Mouse (Mus musculus) T-helper 2 cell (primary cell): Measurements from ENCODE around the gene Pip5k1b.

Experiments
- in situ Hi-C: fragments of 300-600 bp; cut with MboI, MseI; formaldehyde crosslinking; loops from one replicate; pipeline ENCODE4 v1.15.1; 2025; ENCODE audit warnings: high pct_unique_total_duplicates

Pip5k1b gene

DNA sequence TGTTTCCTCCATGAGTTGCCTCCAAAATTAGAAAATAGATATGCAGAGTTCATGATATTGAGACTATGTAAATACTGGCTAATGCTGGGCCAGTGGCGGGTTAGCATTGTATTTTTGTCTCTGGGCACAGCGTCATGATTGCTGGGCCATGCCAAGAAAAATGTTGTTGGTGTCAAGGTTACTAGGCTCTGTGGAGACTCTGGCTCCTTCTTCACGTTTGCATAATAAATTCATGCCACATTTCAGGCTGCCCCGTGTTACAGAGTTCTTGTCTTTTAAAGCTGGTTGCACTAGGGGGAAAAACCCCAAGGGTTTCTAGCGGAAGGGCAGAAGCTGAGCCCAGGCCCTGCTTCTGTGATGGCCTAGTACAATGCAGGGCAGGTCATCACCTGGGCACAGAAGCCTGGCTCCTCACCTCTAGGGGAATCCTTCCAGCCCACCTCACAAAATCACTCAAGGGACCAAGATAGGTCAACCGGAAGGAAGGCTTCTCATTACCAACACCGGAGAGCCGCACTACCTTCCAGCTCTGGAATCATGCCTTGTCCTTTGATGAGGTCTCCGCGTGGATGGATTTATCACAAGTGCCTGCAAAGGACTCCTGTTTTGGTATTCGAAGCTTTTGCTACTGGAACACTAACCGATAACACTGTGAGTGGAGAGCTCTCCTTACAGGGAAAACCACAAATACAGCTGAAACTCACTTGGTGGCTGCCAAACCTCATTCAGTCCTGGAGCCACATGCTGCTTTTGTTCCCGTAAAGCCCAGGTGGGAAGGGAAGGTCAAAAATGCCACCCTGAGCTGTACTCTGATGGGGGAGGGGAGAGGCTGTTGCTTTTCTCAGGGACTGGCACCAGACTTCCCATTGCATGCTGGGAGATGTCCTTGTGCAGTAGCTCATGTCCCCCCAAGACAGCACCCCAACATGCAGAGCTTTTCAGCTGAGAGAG, 248.1 kb downstream of the Pip5k1b start:
- in situ Hi-C loops, result no loop called here

DNA sequence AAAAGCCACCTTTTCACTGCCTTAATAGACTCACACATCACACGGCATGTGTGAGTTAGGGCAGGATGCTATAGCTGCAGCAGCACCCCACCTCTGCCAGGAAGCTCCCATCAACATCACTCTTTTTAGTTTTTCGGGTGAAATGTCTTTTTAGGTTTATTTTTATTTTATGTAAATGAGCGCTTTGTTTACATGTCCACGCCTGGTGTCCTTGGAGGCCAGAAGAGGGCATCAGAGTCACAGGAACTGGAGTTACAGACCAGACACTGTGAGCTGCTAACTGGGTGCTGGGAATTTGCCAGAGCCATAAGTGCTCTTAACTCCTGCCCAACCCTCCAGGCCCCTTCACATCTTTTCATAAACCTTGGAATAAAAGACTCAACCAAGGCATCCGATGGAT, 249.3 kb downstream of the Pip5k1b start:
- in situ Hi-C loops, result no loop called here

DNA sequence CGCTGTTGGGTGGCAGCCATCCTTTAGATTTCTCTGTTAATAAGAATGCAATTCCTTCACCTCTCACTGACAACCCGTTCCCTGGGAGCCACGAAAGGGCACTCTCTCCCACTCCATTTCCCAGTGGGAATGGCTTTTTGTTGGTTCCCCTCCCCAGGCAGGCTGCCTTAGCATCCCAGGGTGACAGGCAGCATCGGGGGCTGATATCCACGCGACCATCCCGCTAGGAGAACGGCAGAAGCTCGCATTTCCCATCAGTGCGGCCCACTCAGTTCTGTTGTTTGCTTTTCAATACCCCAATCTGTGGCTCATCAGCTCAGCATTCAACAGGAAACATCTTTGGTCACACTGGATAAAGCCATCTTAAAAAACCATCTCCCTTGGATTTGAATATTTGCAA, 253.5 kb downstream of the Pip5k1b start:
- in situ Hi-C loops, result no loop called here

DNA sequence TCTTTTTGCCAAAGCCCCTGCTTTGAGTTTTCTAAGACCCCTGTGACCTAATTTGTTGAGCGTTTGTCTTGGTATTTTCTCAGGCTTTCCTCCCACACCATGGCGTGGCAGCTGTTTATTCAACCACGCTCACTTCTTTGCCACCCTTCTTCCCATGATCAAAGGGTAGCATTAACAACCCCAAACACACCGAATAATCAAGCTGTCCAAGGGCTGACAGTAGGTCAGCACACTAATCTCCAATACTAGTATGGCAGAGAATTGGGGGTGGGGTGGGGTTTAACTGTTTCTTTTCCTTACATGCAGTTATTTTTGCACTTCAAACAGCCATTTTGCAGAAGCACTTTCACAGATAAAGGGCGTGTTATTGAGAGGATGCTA, 253.9 kb downstream of the Pip5k1b start:
- in situ Hi-C loops, result no loop called here

DNA sequence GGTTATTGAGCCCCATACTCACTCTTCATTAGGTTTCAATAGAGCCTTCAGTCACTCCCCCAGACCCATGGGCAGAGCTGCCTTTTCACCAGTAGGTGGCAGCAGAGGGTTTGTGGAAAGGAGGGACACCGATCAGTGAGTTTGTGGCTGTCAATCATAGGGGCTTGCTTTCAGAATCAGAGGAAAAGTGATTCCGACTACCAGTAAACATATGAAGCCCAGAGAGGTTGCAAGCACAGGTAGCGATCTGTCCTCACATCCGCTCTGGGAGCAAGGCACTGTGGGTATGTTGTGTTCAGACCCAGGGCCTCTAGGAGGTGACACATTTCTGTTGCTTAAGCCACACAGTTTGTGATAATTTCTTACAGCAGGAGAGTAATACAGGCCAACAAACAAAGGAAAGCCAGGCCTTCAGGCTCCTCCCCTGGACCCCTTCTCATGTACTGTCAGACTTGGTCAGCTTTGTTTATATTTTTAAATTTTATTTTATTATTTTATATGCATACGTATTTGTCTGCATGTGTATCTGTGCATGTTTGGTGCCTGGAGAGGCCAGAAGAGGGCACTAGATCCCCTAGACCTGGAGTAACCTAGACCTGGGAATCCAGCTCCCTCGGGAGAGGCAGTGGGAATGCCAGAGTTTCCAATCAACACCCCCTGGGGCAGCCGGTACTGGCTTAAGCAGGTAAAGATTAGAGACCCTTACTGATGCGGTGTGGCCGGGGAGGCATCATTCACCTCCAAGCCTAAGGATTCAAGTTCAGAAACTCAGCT, 254.5 kb downstream of the Pip5k1b start:
- in situ Hi-C loops, result no loop called here

DNA sequence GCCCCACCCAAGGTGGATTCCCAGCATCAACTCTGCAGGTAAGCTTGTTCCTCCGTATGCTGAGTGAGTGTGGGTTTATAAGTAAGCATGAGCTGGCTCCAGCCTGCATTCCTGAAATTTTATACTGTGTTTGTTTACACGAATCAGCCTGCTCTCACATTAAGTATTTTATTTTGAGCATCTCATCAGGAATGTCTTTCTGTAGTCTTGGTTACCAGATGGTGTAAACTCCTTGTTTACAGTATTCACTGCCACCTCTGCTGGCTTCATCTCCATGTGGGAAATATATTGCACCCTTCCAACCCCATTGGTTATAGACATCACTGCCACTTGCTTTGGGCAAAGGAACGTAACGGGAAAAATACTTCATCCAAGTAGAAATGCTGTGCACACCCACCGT, 262.1 kb downstream of the Pip5k1b start:
- in situ Hi-C loops, result loop anchor here (10.0 kb wide), 1 partner anchor 571 kb away; the partner anchor contains the start of gene Pgm5

DNA sequence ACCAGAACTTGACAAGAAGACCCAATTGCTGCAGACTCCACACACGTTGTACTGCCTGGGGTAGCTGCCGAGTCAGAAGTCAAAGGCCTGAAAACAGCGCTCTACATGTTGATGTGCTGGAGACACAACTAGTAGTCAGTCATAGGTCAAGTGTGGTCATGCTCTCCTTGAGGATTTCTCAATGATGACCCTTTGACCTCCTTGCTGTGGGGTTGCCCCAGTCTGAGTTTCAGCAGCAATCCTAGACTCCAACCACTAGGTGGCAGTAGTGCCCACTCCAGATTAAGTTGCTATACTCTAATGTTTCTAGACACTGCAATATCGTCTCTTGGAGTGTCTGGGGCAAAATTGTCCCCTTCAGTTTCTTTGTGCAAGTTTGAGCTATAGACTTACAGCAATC, 271.5 kb downstream of the Pip5k1b start:
- in situ Hi-C loops, result no loop called here

DNA sequence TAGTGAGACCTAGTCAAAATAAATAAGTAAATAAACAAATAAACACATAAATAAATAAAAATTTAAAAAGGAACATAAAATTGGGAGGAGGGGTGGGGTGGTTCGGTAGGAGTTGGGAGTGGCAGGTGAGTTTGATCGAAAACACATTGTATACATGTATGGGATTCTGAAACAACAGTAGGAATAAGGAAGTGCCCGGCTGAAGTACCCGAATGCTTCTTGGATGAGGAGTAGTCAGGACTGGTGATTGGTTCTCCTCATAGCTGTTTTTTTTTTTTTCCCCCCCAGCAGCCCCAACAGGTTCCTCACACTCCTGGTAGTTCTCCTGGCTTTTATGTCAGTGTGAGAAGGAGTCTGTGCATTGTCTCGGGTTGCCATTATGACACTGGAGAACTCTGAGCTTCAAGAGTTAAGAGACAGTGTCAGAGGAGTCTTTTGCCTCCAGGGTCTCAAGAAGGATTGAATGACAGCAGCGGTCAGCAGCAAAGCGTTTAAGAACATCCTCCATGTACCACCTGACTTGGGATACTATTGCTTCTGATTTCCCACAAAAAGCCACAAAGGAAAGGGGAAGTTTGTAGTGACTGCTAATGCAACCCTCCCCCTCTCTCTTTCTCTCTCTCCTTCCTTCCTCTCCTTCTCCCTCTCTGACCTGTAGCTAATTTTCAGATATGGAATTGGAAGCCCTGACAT, 274.2 kb downstream of the Pip5k1b start:
- in situ Hi-C loops, result no loop called here

DNA sequence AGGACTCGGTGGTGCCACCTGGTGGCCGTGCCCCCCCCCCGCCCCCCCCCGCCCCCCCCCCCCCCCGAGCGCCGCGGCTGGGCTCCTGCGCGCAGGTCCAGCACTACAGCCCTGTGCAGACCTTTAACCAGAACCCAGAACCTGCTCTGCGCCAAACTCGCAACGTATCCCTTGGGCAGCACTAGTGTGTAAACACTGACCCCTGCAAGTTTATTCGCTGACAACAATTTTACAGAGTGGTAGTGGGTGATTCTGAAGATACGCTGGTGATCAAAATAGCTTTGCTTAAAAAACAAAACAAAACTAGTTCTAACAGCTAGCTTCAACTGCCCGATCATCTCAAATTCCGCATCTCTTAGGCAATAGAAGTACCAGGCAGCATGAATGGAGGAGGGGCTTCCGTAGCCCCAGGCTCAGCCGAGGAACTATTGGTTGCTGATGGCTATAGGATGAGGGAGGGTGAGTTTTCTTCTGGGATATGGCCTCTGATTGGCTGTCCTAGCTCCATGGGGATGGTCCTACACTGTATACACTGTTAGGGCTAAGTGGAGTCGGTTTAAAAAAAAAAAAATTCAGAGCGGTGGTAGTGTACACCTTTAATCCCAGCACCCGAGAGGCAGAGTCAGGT, 275.0 kb downstream of the Pip5k1b start, which contains the start of gene Fxn:
Gene Fxn (minus strand): TSS at position 5 of the 628 bp plus-strand sequence.
- in situ Hi-C loops, result no loop called here

DNA sequence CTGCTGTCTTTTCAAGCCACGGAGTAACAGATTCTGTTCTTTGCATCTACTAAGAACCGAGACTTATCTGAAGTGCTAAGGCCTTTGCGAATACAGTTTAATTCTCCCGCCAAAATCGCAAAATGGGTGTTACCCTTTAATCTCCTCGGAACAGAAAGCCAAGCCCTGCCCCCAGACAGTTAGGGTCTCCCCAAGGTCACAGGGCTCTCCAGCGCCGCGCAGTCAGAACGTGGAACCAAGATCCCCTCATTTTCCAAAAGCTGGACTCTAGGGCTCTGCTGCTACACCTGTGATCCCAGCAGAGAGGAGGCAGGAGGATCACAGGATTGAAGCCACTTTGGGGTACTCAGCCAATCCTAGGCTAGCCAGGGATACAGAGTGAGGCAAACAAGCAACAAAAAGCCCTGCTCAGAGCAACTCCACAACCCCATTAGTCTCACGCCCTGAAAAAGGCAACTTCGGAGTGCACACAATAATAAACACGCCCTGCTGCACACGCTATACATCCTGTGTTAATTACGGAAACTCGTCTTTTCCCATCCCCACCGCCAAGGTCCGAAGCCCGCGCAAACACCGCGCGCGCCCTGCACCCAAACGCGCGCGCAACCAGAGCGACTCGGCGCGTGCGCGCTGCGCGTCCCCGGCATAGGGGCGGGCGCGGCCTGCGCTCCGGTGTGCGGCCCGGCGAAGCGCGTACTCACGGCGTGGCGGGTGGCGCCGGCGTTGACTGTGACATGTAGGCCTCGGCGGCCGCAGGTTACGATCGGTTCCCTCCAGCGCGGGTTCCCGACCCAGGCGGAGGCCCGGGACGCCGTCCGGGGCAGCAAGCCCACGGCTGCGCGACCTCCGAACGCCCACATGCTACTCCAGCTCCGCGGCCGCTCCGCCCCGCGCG, 275.7 kb downstream of the Pip5k1b start:
- in situ Hi-C loops, result no loop called here

DNA sequence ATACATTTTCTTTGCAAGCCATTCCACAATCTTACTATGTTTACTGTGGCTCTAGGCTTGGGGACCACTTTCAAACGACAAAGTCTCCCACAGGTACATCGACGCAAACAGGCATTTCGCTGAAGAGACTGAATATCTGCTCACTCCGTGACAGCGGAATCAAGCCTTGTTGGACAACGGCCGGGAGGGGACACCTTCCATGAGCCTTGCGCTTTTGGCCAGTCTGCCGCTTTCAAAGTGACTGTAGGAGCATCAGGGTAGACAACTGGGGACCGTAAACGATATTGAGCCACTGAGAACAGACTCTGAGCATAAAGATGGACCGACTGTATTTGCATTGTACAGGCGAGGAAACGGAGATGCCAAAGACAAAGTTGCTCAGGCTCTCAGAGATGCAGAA, 276.8 kb downstream of the Pip5k1b start:
- in situ Hi-C loops, result no loop called here

DNA sequence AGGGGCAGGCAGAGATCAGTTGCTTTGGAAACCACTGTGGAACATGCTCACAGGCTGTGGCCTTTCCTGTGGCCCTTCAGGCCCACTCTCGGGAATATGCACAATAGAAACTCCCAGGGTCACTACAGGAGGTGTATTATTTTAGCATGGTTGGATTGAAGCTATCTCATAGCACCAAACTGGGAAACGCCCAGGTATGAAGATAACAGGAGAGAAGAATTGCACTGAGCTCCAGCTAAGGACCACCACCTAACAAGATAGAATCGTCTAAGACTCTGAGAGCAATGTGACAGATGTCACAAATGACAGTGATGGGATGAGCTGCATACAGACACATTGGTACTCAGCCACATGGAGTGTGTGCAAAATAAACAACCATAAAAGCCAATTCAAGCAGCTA, 281.4 kb downstream of the Pip5k1b start:
- in situ Hi-C loops, result loop anchor here (25.0 kb wide), 1 partner anchor 587 kb away; the partner anchor contains the start of gene Ptar1

DNA sequence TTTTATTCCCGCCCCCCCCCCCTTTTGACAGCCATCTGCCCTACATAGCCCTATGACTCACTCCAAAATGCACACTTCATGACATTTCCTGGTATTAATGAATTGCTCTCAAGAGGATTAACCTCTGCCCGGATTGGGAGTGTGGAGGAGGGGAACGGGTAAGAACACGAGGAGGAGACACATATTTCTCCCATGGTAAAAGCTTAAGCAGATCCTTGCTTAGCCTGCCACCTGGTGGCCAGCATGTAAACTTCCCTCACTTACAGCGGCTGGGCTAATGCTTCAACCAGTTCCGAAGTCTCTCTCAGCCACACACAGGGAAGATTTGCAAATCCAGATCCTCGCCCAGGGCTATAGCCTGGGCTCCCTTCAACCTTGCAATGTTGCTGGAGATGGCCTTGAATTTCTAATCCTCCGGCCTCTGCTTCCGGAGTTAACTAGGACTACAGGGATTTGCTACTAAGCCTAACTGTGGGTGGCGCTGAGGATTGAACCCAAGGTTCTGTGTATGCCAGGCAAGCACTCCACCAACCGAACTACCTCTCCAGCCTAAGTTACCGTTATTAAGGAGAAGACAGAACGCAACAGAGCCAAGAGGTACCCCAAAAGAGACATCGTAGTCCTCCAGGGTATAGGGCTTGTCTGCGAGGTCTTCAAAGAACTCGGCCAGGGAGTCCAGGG, 283.8 kb downstream of the Pip5k1b start:
- in situ Hi-C loops, result loop anchor here (25.0 kb wide), 1 partner anchor 585 kb away; the partner anchor contains the start of gene Ptar1

DNA sequence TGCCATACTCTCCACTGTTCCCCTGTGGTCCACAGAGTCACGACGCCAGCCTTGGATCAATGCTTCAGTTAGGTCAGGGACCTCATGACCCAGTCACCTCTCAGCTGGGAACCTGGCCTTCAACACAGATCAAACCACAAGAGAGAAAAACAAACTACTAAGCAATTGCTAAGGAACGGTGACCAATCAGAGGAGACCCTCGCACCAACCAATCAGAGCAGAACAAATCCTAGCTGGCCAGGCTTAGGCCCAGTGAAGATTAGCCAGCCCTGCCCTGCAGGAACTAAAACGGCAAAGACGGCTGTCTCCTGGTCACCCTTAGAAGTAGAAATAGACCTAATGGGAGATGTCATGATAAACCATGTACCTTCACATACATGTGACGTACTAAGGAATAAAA, 284.3 kb downstream of the Pip5k1b start:
- in situ Hi-C loops, result loop anchor here (25.0 kb wide), 1 partner anchor 584 kb away; the partner anchor contains the start of gene Ptar1

DNA sequence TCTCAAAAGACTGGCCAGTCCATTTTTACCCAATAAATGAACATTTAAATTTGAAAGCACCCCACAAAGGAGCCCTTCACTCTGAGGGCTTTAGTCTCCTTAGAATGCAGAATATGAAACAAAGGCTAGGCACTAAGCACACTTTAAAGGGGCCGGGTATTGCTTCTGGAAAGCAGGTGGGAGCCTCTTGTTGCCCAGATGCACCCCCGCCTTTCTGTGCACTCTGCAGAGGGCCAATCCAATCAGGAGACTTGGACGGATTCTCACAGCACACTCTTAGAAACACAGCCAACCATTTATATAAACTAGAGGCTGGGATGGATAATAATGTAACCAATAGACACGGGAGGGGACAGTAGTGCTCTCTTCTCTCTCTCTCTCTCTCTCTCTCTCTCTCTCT, 287.1 kb downstream of the Pip5k1b start:
- in situ Hi-C loops, result loop anchor here (25.0 kb wide), 1 partner anchor 581 kb away; the partner anchor contains the start of gene Ptar1

DNA sequence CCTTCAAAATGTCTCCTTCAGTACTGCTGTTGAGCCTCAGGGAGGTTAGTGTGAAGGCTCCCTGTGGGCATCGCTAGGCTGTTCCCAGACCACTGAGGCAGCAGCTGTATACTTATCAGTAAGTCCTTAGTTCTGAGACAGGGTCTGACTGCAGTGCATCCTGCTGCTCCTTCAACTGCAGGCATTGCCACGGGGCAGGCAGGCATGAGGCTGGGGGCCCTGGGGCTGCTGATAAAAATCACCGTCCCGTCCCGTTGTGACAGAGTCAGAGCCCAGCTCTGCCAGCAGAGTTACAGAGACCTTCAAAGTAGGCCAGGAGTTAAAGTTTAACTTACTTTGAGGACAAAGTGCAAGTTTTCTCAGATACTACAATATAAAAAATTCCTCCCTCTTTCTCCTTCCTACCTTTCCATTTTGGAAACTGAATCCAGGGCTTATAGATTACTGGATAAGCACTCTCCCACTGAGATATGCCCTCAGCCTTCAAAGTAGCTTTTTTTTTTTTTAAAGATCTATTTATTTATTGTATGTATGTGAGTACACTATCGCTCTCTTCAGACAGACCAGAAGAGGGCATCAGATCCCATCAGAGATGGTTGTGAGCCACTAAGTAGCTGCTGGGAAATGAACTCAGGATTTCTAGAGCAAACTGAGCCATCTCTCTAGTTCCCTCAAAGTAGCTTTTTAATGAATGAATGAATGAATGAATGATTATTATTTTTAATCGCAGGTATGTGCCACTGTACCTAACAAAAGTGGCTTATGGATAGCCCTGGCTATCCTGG, 289.4 kb downstream of the Pip5k1b start:
- in situ Hi-C loops, result loop anchor here (25.0 kb wide), 1 partner anchor 579 kb away; the partner anchor contains the start of gene Ptar1

DNA sequence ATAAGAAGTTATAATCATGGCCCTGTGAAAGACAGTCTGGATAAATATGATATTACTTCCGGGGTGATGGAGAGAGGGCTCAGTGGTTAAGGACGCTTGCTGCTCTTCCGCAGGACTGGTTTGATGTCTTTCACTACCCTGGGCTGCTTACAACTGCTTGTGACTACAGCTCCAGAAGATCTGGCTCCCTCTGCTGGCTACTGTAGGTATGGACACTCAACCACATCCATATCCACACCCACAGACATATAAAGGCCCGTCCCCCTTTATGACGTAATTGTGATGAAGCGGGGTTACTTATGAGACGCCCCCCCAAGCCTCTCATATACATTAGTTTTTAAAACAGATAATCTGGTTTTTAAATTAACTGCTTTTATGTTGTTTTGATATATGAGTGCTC, 290.7 kb downstream of the Pip5k1b start:
- in situ Hi-C loops, result loop anchor here (25.0 kb wide), 1 partner anchor 578 kb away; the partner anchor contains the start of gene Ptar1

DNA sequence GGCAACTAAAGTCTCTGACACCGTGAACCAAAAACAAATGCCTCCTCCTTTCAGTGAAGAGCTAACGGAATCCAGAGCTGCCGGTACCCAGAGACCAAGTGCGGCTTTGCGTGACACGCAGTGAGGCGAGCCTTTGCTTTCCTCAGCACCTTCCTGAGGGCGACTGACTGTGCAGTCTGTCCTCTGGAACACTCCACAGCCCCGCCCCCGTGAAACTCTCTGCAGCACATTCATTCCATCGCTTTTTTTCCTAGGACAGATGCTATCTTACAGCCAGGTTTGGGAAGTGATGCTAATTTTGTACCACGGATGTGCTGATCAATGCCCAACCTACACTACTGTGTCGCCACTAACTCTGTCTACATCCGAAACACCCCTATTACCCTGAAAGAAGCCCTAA, 292.9 kb downstream of the Pip5k1b start:
- in situ Hi-C loops, result loop anchor here (25.0 kb wide), 1 partner anchor 575 kb away; the partner anchor contains the start of gene Ptar1
